Mouse (Mus musculus): Measurements from ENCODE around the gene Atp8a2. TPM values are rescaled to one million over a fixed set of nuclear protein-coding genes. Genes with fewer than 3 reads are reported as not detected.
A peak's percentile ranks its signal among the peaks of the same experiment; 100 is the strongest.
"Not testable (repeated sequence)": the region's sequence is repeated elsewhere in the genome, so short reads cannot be mapped to it uniquely, and the experiment has no call there.

Atp8a2 gene
- total RNA-seq, 2 experiments from 2014 or later: 1.00 to 1.2 TPM

- peak; percentile 39 for DNase-seq
Measured at GRCm38 (mm10) chr14:60015891-60016290, 181.1 kb downstream of the Atp8a2 start.

- DNase-seq: no peak
Measured at GRCm38 (mm10) chr14:60001801-60002200, 195.2 kb downstream of the Atp8a2 start.

GRCm38 (mm10) chr14:59988860-59989259 is 208.1 kb downstream of the Atp8a2 start:
- DNase-seq: no peak

GRCm38 (mm10) chr14:59987975-59988374 is 209.0 kb downstream of the Atp8a2 start:
- no peak for DNase-seq

GRCm38 (mm10) chr14:59978007-59978406 is 219.0 kb downstream of the Atp8a2 start:
- no peak for DNase-seq

GRCm38 (mm10) chr14:59971221-59971730 is 225.7 kb downstream of the Atp8a2 start:
- DNase-seq: no peak

- DNase-seq: peak; percentile 63
Measured at GRCm38 (mm10) chr14:59969485-59970134, 227.4 kb downstream of the Atp8a2 start.

GRCm38 (mm10) chr14:59967847-59968550 is 229.0 kb downstream of the Atp8a2 start:
- no peak for DNase-seq

- no peak for DNase-seq
Measured at GRCm38 (mm10) chr14:59966981-59967380, 230.0 kb downstream of the Atp8a2 start.

GRCm38 (mm10) chr14:59964569-59964968 is 232.4 kb downstream of the Atp8a2 start:
- no peak for DNase-seq

GRCm38 (mm10) chr14:59960961-59961360 is 236.0 kb downstream of the Atp8a2 start:
- DNase-seq: no peak

- DNase-seq: no peak
Measured at GRCm38 (mm10) chr14:59960214-59960890, 236.6 kb downstream of the Atp8a2 start.

- DNase-seq: no peak
Measured at GRCm38 (mm10) chr14:59959723-59960122, 237.3 kb downstream of the Atp8a2 start.

- DNase-seq: no peak
Measured at GRCm38 (mm10) chr14:59949983-59950382, 247.0 kb downstream of the Atp8a2 start.

- DNase-seq: peak; percentile 63
Measured at GRCm38 (mm10) chr14:59942864-59943611, 253.9 kb downstream of the Atp8a2 start.

GRCm38 (mm10) chr14:59942199-59942598 is 254.8 kb downstream of the Atp8a2 start:
- DNase-seq: peak; percentile 22

GRCm38 (mm10) chr14:59932355-59932754 is 264.6 kb downstream of the Atp8a2 start:
- no peak for DNase-seq

GRCm38 (mm10) chr14:59931412-59932058 is 265.4 kb downstream of the Atp8a2 start:
- DNase-seq: no peak

- not testable (repeated sequence) for DNase-seq
Measured at GRCm38 (mm10) chr14:59929190-59929589, 267.8 kb downstream of the Atp8a2 start.

GRCm38 (mm10) chr14:59928781-59929180 is 268.2 kb downstream of the Atp8a2 start:
- DNase-seq: no peak

- no peak for DNase-seq
Measured at GRCm38 (mm10) chr14:59927804-59928203, 269.2 kb downstream of the Atp8a2 start.

GRCm38 (mm10) chr14:59919865-59920264 is 277.1 kb downstream of the Atp8a2 start:
- no peak for DNase-seq
